Mouse (Mus musculus) kidney, postnatal 25 days (tissue): ENCODE measurements around the gene Tead3.
A peak's percentile ranks its signal among the peaks of the same experiment; 100 is the strongest.

Source experiments
- DNase-seq, 2 experiments: peaks; one replicate each; pipeline ENCODE4 v3.0.0; 2021; ENCODE audit warnings: mixed read lengths in 2 of 2

The Tead3 gene

GRCm38 (mm10) chr17:28350466-28351352, at the start of gene Tead3:
Gene Tead3 (minus strand): TSS chr17:28350817.
- peak; percentile 84 to 91 for DNase-seq

- DNase-seq = no peak
These were observed 44.4 kb upstream of the Tead3 start for GRCm38 (mm10) chr17:28394994-28395393.

GRCm38 (mm10) chr17:28394051-28394765, 43.6 kb upstream of the Tead3 start:
- DNase-seq = no peak

DNA sequence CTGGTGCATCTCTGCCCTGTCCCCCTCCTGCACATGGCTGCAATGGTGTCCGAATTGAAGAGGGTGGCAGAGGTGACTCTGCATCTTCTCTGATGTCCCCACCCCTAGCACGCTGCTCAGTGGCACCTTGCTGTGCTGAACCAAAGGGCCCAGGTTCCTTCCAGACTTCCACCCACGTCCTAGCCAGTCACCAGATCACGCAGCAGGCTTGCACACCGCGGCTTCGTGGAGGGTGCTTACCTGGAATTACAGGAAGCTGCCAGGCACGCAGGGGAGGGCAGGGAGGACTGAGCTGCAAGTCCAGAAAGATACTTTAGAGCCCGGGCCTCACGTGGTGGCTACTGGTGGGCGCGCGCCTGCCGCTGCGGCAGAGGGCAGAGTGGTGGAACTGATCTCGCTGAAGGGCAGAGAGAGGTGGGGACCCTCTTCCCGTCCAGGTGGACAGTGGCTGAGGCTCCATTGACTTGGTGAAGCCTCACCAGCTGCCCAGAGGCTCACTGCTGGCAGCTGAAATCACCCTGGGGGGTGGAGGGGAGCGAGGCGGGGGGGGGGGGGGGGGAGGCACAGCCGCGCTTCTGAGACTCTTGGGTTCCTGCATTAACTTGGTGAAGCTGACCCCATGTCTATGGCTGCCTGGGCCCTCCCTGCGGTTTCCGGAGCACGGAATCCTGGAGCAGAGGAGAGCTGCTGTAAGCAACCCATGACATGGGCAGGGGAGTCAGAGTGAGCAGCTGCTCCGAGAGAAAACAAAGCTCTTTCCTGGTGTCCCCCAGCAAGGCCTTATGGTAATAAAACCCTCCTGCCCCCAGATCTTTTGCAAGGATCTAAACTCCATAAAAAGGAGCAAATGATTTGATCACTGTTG, 41.2 kb upstream of the Tead3 start:
- no peak for DNase-seq

GRCm38 (mm10) chr17:28388534-28388933, 37.9 kb upstream of the Tead3 start:
- no peak for DNase-seq

DNA sequence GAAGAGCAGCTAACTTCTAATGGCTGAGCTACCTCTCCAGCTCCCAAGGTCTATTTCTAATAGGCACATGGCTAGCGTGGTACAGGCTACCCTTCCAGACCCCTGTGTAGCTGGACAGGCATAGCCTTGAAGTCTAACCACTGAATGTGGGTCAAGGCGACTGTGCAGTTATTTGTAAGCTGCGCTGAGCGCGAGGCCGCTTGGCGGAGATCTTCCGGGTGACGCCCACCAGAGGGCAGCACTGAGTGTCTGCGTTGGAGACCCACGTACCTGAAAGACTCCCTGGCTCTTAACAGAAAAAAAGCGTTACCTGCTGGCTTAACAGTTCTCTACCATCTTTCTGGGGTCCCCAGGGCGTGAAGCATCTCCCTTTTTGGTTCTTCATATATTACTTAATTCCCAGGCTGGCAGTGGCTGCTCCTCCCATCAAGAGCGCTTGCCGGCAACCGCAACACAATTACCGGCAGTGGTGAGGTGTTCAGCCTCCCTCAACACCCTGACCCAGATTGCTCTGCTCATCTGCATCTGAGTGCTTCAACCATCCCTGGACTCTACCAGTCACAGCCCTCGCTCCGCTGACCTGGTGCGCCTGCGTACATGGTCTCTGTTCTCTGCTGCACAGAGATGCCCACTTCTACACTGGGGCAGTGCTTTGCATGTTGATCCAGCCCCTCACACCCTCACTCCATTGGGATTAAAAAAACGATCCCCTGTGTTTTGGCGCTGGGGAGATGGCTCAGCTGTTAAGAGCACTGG, 35.7 kb upstream of the Tead3 start:
- DNase-seq = peak; percentile 83 to 88

GRCm38 (mm10) chr17:28384298-28384697, 33.7 kb upstream of the Tead3 start:
- peak in 1 of 2 experiments; percentile 52 for DNase-seq

DNA sequence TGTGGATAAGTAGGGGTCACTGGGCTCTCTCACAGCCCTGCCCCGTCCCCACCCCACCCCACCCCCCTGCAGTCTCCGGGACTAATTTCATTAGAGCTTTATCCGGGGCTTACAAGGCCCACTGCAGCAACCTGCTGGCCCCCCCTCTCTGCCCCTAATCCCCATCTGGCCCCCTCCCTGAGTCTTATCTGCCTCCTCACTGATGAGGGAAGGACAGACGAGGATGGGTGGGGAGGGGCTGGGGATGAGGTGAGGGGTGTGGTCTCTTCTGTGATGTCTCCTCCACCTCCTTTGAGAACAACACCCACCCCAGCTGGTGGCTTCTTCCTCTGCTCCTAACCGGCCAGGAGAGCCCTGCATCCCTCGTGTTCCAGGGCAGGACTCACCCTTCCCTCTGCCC, 29.6 kb upstream of the Tead3 start:
- no peak for DNase-seq

DNA sequence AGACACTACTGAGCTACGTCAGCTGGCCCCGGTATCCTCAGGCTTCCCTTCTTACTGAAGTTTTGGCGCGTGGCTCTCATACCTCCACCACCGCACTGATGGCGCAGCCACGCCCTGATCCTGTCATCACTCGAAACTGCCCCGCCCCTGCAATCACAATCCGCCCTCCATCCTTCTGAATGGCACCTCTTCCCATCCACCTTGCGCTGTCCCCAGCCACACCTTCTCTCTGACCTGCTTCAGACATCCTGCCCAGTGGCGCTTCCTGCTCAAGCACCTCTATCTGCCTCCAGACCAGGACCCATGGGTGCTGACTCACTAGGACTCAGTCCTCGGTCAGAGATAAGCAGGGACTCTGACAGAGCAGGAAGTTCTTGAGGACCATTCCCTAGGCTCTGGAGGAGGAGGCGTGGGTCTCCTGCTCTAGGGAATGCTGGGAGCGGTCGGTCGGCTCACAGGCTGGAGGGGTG, 25.0 kb upstream of the Tead3 start:
- no peak for DNase-seq

GRCm38 (mm10) chr17:28374494-28374893, 23.9 kb upstream of the Tead3 start:
- no peak for DNase-seq

- DNase-seq = peak in 1 of 2 experiments; percentile 29
These were observed 23.2 kb upstream of the Tead3 start for GRCm38 (mm10) chr17:28373821-28374220.

DNA sequence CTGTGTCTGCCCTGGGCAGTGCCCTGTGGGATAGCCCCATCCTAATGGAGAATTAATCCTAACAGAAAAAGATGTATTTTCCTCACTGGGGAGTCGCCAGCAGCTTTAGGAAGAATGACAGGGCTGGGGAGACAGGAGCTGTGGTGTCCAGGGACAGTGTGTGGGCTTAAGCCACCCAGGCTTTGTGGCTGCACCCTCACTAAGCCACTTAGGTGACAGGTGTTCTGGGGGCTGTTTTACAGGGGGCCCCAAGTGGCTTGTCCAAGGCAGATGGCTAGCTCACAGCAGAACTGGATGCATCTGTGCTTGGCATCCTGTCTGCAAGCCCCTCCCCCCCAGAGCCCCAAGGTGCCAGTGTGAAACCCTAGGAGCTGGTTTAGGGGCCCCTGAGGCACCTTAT, 21.3 kb upstream of the Tead3 start:
- DNase-seq = no peak

DNA sequence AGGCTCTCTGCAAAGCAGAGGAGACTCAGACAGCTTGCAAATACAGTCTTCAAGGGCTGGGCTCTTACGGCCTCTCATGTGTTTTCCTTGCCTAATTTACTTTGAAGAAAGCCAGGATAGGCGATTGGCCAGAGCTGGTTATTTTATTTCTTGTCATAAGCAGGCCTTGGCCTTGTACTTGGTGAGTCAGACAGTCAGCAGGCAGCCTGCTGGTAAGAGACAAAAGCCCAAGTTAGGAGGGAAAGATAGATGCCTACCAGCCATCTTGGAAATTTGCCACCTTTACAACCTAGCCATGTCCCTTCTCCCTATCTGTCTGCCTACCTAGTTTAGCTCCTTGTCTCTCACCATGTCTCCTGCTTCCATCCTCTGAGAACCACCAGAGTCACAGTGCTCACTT, 20.7 kb upstream of the Tead3 start:
- DNase-seq = no peak

- no peak for DNase-seq
These were observed 18.4 kb upstream of the Tead3 start for GRCm38 (mm10) chr17:28369056-28369455.

DNA sequence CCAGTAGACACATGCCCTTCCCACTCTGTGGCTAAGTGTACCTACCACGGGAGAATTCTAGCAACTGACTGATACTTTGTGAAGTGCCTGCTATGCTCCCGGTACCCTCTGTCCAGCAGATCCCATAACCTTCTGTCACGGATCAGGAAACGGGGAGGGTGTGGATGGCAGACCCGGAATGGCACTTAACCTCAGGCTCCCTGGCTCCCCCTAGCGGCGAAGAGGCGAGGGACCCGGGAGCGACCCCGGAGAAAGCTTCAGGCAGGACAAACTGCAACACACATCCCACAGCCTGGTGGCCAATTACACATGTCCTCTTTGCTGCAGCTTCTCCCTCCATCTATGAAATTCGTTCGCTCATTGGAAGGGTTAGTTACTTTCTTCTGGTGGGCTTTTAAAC, 17.8 kb upstream of the Tead3 start:
- peak; percentile 87 to 92 for DNase-seq

DNA sequence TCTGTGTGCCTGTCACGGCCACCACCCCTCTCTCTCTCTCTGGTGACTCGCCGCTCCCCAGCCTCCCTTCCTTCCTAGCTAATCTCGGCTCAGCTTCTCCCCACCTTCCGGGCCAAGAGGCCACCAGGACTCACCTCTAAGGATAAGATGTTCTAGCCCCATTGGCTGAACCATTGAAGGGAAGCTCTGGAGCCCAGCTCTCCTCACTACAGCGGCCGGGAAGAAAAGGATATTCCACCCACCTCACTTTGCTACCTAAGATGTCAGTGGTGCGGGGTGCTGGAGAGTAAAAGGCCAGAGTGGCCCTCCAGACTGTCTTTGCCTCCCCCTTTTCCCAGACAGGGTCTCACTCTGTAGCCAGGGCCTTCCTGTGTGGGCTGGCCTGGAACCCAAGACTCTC, 14.5 kb upstream of the Tead3 start, which contains the start of gene Tulp1:
Gene Tulp1, minus strand, starts transcription at position 101 of the 400 bp plus-strand sequence.
- no peak for DNase-seq

GRCm38 (mm10) chr17:28363507-28363906, 12.9 kb upstream of the Tead3 start:
- no peak for DNase-seq

GRCm38 (mm10) chr17:28362653-28363292, 12.2 kb upstream of the Tead3 start:
- no peak for DNase-seq

DNA sequence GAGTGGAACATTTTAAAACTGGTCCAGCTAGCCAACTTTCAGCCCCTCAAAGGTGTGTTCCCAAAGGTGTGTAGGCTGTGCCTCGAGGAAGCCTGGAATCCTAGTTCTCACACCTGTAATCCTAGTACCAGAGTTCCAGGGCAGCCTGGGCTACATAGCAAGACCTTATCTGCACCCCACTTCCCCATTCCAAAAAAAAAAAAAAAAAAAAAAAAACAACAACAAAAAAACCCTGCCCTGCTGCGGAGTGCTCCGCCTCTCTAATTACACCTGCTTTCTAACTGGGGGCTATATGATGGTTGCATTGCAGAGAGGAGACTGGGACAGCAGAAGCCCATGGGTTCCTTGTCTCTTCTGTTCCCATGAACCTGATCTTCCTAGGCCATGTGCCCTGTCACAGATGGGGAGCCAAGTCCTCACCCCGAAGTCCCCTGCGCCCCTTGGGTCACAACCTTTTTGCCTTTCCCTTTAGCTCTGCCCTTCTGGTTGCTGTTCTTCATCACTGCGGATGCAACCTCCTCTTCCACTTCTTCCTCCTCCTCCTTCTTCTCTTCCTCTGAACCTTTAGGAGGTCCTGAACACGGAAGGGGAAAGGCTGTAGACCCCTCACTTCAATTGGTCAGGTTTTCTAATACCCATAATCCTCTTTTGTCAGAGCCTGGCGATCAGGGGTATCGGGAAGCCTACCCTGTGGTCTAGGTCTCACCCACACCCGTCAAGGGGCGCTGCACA, 11.5 kb upstream of the Tead3 start:
- no peak for DNase-seq

DNA sequence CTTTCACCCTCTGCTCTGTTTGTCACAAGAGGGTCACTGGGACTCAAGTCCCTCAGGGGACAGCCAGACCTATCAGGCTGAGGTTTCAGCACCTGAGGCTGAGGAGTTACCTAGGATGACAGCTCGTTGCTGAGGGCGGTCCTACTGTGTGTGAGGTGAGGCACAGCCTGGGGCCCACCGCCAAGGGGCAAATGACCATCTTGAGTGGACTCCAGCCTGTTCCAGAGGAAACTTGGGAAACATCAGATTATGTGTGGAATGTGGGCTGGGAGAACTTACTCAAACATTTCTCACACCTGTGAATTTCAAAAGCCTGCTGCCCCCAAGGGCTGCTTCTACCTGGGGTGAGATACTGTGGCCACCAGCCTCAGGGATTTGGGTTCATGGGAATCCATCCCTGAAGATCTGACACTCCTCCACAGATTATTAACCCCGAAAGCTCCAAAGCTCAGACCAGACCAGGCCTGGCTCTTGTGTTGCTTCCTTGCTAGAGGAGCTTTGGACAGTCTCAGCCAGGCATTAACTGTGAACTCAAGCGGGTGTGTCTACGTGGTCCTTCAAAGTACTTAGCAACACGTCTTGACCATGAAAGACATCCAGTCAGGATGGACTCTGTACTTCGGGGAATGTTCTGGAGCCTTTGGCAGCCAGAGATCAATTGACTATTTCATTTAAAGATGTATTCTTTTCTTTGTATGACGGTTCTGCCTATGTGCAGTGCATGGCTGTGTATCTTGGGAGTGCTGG, 10.1 kb upstream of the Tead3 start:
- DNase-seq = no peak
